In the genomic region with DNA sequence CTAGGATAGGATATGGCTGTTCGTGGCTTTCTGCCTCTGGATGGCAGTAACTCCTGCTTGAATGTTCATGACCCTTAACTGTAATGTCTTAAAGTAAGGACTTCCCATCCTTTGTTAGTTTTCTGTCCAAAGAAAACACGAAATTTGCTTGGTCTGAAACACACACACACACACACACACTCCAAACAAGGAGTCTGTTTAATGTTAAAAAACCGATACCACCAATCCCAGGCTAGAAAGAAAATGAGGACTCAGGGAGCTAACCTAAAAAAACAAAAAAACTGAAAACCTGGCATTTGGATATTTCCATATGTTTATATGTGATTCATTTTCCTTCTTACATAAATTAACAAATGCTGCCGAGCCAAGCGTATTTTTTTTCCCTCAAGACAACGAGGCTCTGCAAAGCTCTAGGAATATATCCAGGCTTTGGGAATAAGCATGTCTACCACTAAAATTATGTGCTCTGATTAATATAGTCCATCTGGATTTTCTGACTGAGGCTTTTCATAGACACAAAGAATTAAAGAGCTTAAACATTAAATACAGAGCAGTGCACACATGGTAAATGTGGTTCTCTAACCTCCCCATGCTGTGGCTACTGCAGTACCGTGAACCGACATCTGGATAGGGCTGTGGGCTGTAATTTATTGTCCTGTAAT, we compare ENCODE assay signal across 8 mouse cellular contexts.
DNase-seq lines count a peak whose midpoint lies in the region; ATAC-seq and TF ChIP-seq lines count a peak whose summit lies in the region.

No protein-coding gene starts in this region.

- TF ChIP-seq POLR2A in cortical plate, adult 2 months (IDR thresholded peaks at IDR 0.05; ENCODE audit: extremely low read depth, insufficient read depth, low read length): no peak

- WGBS in kidney, embryonic 15.5 days: 36% methylated on average over 8 of the region's 8 CpGs
- 40% methylated on average over 8 of the region's 8 CpGs for WGBS in hindbrain, embryonic 16.5 days
- 33% methylated on average over 8 of the region's 8 CpGs for whole genome bisulfite sequencing in lung, embryonic 16.5 days

- H3K9ac ChIP-seq in kidney, embryonic 15.5 days: no peak overlapping the region
- H3K9ac ChIP-seq in hindbrain, embryonic 16.5 days (ENCODE audit: low read depth, low read length): no peak overlapping the region; the same call in 1 of the 2 replicates
- H3K9ac ChIP-seq in lung, embryonic 16.5 days (ENCODE audit: low read length): no peak overlapping the region

- H3K27me3 ChIP-seq in kidney, embryonic 15.5 days: no peaks in the 10 kb centered on the region
- H3K27me3 ChIP-seq in hindbrain, embryonic 16.5 days (replicated peaks; ENCODE audit: control insufficient read depth, insufficient read depth, low read length): no peaks in the 10 kb centered on the region
- H3K27me3 ChIP-seq in lung, embryonic 16.5 days (ENCODE audit: control insufficient read depth, insufficient read depth, low read depth, low read length): no peaks in the 10 kb centered on the region

- 0 out of 2 replicates have a peak, but pooled peaks cover 7% of the 10 kb centered on the region for H3K4me1 ChIP-seq in kidney, embryonic 15.5 days
- H3K4me1 ChIP-seq in cortical plate, adult 2 months (ENCODE audit: control insufficient read depth, insufficient read depth, low read length): peaks cover 1% of the 10 kb centered on the region; the same call in 1 of the 2 replicates
- no peaks in the 10 kb centered on the region; the same call in 1 of the 2 replicates for H3K4me1 ChIP-seq in hindbrain, embryonic 16.5 days (ENCODE audit: control insufficient read depth, insufficient read depth, low read depth, low read length)
- H3K4me1 ChIP-seq in lung, embryonic 16.5 days (replicated peaks; ENCODE audit: control insufficient read depth, insufficient read depth, low read length): peaks cover 4% of the 10 kb centered on the region; the same call in 1 of the 2 replicates

- H3K27ac ChIP-seq in kidney, embryonic 15.5 days: peak overlapping the region; percentile 86
- peak overlapping the region; percentile 9; the same call in 1 of the 2 replicates for H3K27ac ChIP-seq in cortical plate, adult 2 months (ENCODE audit: insufficient read depth, low read length)
- H3K27ac ChIP-seq in hindbrain, embryonic 16.5 days (ENCODE audit: low read depth, low read length): peak overlapping the region; percentile 30; the same call in 1 of the 2 replicates
- H3K27ac ChIP-seq in lung, embryonic 16.5 days (ENCODE audit: low read length): peak overlapping the region; percentile 61

- no peak for DNase-seq in kidney, adult 8-10 months
- DNase-seq in telencephalon, adult 2 months (ENCODE audit: low read depth, low spot score): peak; percentile 81
- DNase-seq in adrenal gland, adult 2 months: no peak
- DNase-seq in adrenal gland, postnatal 4 days (ENCODE audit: low spot score in 2 of 2): no peak

- no peak overlapping the region for H3K4me3 ChIP-seq in kidney, embryonic 15.5 days (replicated peaks)
- H3K4me3 ChIP-seq in cortical plate, adult 2 months (ENCODE audit: insufficient read depth, low read length): no peak overlapping the region
- H3K4me3 ChIP-seq in hindbrain, embryonic 16.5 days (ENCODE audit: low read length): no peak overlapping the region
- no peak overlapping the region for H3K4me3 ChIP-seq in lung, embryonic 16.5 days (ENCODE audit: low read length)

- no peaks in the 10 kb centered on the region for H3K9me3 ChIP-seq in kidney, embryonic 15.5 days (replicated peaks)
- no peaks in the 10 kb centered on the region for H3K9me3 ChIP-seq in hindbrain, embryonic 16.5 days (ENCODE audit: control insufficient read depth, low read length)
- H3K9me3 ChIP-seq in lung, embryonic 16.5 days (ENCODE audit: control insufficient read depth, low read length): no peaks in the 10 kb centered on the region

- no peaks in the 10 kb centered on the region for H3K36me3 ChIP-seq in kidney, embryonic 15.5 days
- no peaks in the 10 kb centered on the region for H3K36me3 ChIP-seq in hindbrain, embryonic 16.5 days (ENCODE audit: control insufficient read depth, insufficient read depth, low read length)
- no peaks in the 10 kb centered on the region for H3K36me3 ChIP-seq in lung, embryonic 16.5 days (ENCODE audit: control insufficient read depth, insufficient read depth, low read length)

- peak; percentile 38; the same call in 1 of the 2 replicates for TF ChIP-seq CTCF in cortical plate, adult 2 months (IDR thresholded peaks at IDR 0.05; ENCODE audit: extremely low read depth, insufficient read depth, low read length)

- H3K4me2 ChIP-seq in kidney, embryonic 15.5 days: no peak overlapping the region
- H3K4me2 ChIP-seq in hindbrain, embryonic 16.5 days (ENCODE audit: low read length): peak overlapping the region; percentile 1; the same call in 1 of the 2 replicates
- H3K4me2 ChIP-seq in lung, embryonic 16.5 days (ENCODE audit: low read depth, low read length): peak overlapping the region; percentile 12; the same call in 1 of the 2 replicates

- ATAC-seq in kidney, embryonic 15.5 days (replicated peaks; ENCODE audit: low FRiP score): peak; percentile 85
- peak; percentile 91 for ATAC-seq in hindbrain, embryonic 16.5 days
- ATAC-seq in lung, embryonic 16.5 days (ENCODE audit: low read depth): peak; percentile 89

Comparison
In these comparisons a context has a peak if more than half of its experiments do, and no peak if none do; other contexts are left out.
1. H3K27ac ChIP-seq: peak in every context shown above with its lines; median percentile 86 in kidney, embryonic 15.5 days; 61 in lung, embryonic 16.5 days; 30 in hindbrain, embryonic 16.5 days; 9 in cortical plate, adult 2 months.